Mouse (Mus musculus) left cerebral cortex, adult 2 months (tissue): Measurements from ENCODE around the gene Traf1. TPM values are rescaled to one million over a fixed set of nuclear protein-coding genes. Genes with fewer than 3 reads are reported as not detected.

Experiments
- DNase-seq, 2 experiments: peaks; one replicate each; pipeline ENCODE4 v3.0.0; 2021 to 2022; ENCODE audit warnings: low spot score in 2 of 2, mixed read lengths in 1 of 2; ENCODE audit errors: extremely low spot score in 1 of 2
- H3K27ac ChIP-seq: fragments of 200-600 bp; 2 replicates; pipeline ENCODE4 v1.8.1; 2022
- H3K4me3 ChIP-seq: fragments of 200-600 bp; 2 replicates; pipeline ENCODE4 v1.8.1; 2022
- CTCF ChIP-seq: fragments of 200-600 bp; IDR thresholded peaks from 2 replicates; pipeline ENCODE4 v1.8.1; 2022; ENCODE audit warnings: antibody characterized with exemption, mild to moderate bottlenecking, moderate library complexity
- intact Hi-C: fragments of 180-260 bp; cut with DNase I; formaldehyde crosslinking; loops from one replicate; pipeline ENCODE4 v1.15.1; 2025
- total RNA-seq, 2 experiments: library from RNA; stranded (reverse); gene quantifications; 2 replicates each; pipeline ENCODE4 v1.2.3; 2021

Gene Traf1
- total RNA-seq, 2 experiments from 2014 or later = 1.3 to 1.6 TPM

- Histone ChIP-seq H3K4me3 (peak overlapping the region; percentile 43), H3K27ac (peak overlapping the region; percentile 63)
- no peak for TF ChIP-seq CTCF
- DNase-seq = peak; percentile 95 to 97
- intact Hi-C loops = loop anchor here (2.0 kb wide), 2 partner anchors 34 to 78 kb away; partner anchors contain the start of gene Fbxw2
Observed at GRCm38 (mm10) chr2:34904849-34905542, 56.6 kb downstream of the Traf1 start.

GRCm38 (mm10) chr2:34903652-34904405 is 57.7 kb downstream of the Traf1 start:
- H3K4me3 ChIP-seq = peak overlapping the region; percentile 43; the same call in 1 of the 2 replicates

GRCm38 (mm10) chr2:34903191-34903590 is 58.4 kb downstream of the Traf1 start:
- no peak for TF ChIP-seq CTCF
- intact Hi-C loops = no loop called here
- H3K4me3 ChIP-seq = no peak overlapping the region
- DNase-seq = no peak
- H3K27ac ChIP-seq = no peak overlapping the region

More at GRCm38 (mm10) chr2:34903652-34904405, 57.7 kb downstream of the Traf1 start:
- TF ChIP-seq CTCF = no peak
- intact Hi-C loops = loop anchor here (2.0 kb wide), 2 partner anchors 33 to 77 kb away; partner anchors contain the start of gene Fbxw2
- no peak for DNase-seq
- no peak overlapping the region; the same call in 1 of the 2 replicates for H3K27ac ChIP-seq

DNA sequence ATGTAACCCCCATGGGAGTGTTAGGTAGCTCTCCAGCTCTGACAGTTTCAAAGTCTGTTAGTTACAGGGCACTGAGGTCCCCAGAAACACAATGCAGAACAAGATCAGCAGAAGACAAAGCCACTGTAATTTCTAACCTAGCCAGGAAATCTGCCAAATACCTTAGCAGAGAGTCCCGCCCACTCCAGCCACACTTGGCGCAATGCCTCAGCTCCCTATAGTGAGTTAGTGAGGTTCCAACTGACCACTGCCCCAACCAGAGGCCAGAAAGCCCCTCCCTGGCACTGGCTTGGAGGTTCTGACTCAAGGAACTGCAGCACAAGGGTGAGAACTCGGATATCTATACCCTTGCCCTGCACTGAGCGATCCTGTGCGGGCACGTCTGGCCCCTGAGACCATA is 58.8 kb downstream of the Traf1 start:
- H3K4me3 ChIP-seq = no peak overlapping the region
- no peak for DNase-seq
- intact Hi-C loops = no loop called here
- no peak overlapping the region for H3K27ac ChIP-seq
- TF ChIP-seq CTCF = no peak

GRCm38 (mm10) chr2:34901726-34902125 is 59.8 kb downstream of the Traf1 start:
- Histone ChIP-seq H3K27ac (no peak overlapping the region), H3K4me3 (no peak overlapping the region)
- no peak for DNase-seq
- no peak for TF ChIP-seq CTCF
- intact Hi-C loops = no loop called here

GRCm38 (mm10) chr2:34900412-34900811 is 61.2 kb downstream of the Traf1 start:
- DNase-seq = no peak
- Histone ChIP-seq H3K27ac (no peak overlapping the region), H3K4me3 (no peak overlapping the region)
- intact Hi-C loops = no loop called here
- TF ChIP-seq CTCF = no peak

- intact Hi-C loops = no loop called here
- no peak for DNase-seq
Observed at GRCm38 (mm10) chr2:34899682-34900081, 61.9 kb downstream of the Traf1 start.

DNA sequence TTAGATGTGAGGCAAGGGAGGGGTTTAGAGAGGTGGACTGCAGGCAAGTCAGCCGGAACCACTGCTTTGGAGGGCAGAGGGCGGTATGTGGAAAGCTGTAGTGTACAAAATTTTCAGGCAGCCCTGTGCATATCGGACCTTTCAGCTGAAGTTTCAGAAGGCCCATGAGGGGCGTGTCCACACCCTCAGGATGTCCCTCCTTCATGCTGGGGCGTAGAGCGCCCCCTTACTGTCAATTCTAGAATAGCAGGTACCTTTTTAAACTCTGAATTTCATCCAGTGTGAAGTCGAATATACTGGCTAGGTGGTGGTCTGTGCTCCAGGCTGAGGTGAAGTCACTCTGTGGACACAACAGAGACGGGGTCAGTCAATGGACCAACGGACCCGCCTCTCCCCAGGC is 63.8 kb downstream of the Traf1 start:
- Histone ChIP-seq H3K27ac (no peak overlapping the region), H3K4me3 (no peak overlapping the region)
- peak; percentile 61 for TF ChIP-seq CTCF
- intact Hi-C loops = no loop called here
- no peak for DNase-seq

More at GRCm38 (mm10) chr2:34899682-34900081, 61.9 kb downstream of the Traf1 start:
- Histone ChIP-seq H3K4me3 (no peak overlapping the region), H3K27ac (no peak overlapping the region)
- no peak for TF ChIP-seq CTCF

DNA sequence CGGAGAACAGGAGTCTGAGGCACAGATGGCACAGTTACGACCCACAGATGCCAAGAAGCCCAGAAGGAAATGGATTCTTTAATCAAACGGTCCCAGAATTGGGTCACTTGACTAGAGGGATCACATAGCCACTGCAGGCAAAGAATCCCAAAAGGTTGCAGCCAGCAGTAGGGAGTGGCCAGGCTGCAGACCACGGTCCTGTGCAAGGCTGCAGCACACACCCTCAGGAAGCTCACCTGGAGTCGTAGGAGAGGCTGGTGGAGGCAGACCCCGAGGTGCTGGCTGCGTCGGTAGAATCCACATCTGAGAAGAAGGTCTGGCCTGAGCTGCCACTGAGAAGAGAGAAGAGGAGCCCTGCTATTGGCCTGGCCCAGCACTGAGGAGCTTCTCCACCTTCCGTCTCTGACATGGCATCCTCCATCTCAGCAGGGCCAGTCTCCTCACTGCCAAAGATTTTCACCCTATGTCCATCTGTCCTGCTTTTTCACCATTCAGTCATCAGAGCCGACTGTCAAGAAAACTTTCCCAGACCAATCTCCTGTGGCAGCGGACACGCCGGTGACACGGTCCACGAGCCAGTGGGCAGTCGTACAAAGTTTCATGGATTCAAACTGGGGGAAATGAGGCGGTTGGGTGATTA is 64.6 kb downstream of the Traf1 start:
- DNase-seq = no peak
- no peak overlapping the region for H3K27ac ChIP-seq
- H3K4me3 ChIP-seq = no peak overlapping the region
- intact Hi-C loops = no loop called here
- TF ChIP-seq CTCF = no peak

GRCm38 (mm10) chr2:34895503-34896113 is 66.0 kb downstream of the Traf1 start:
- TF ChIP-seq CTCF = no peak
- intact Hi-C loops = no loop called here
- no peak for DNase-seq
- no peak overlapping the region for H3K27ac ChIP-seq
- H3K4me3 ChIP-seq = no peak overlapping the region

GRCm38 (mm10) chr2:34893950-34894349 is 67.6 kb downstream of the Traf1 start:
- intact Hi-C loops = no loop called here
- Histone ChIP-seq H3K27ac (no peak overlapping the region), H3K4me3 (no peak overlapping the region)
- no peak for TF ChIP-seq CTCF
- no peak for DNase-seq

Other genes starting within 250 kb of the Traf1 start
- gene Gapvd1, start 206.5 kb downstream of the Traf1 start, total RNA-seq = 100 to 1,000 TPM in 1 of 2 experiments, 10 to 100 TPM in 1; 99.1 to 101 TPM
- 100 to 1,000 TPM; 325 to 334 TPM for gene Hspa5, start 189.8 kb downstream of the Traf1 start, total RNA-seq
- gene Rabepk, start 161.9 kb downstream of the Traf1 start, total RNA-seq = 10 to 100 TPM; 32.0 to 34.4 TPM
- gene Fbxw2, start 135.5 kb downstream of the Traf1 start, total RNA-seq = 100 to 1,000 TPM in 1 of 2 experiments, 10 to 100 TPM in 1; 86.8 to 100 TPM
- under 1 TPM in 1 of 2 experiments, not detected in 1; 0.27 TPM for gene Gm34653, start 128.8 kb downstream of the Traf1 start, total RNA-seq
- under 1 TPM; 0.23 to 0.93 TPM for gene Cutal, start 87.4 kb downstream of the Traf1 start, total RNA-seq
- 10 to 100 TPM; 31.9 to 35.7 TPM for gene Psmd5, start 86.8 kb downstream of the Traf1 start, total RNA-seq
- 1 to 10 TPM in 1 of 2 experiments, under 1 TPM in 1; 0.84 to 1.3 TPM for gene Phf19, start 47.7 kb downstream of the Traf1 start, total RNA-seq
- gene Hc, start 99.7 kb upstream of the Traf1 start, total RNA-seq = under 1 TPM; 0.37 to 0.45 TPM
- under 1 TPM in 1 of 2 experiments, not detected in 1; 0.21 TPM for gene AI182371, start 139.8 kb upstream of the Traf1 start, total RNA-seq
- gene Cntrl, start 147.7 kb upstream of the Traf1 start, total RNA-seq = 1 to 10 TPM; 9.0 to 9.6 TPM
- gene Rab14, start 239.3 kb upstream of the Traf1 start, total RNA-seq = 100 to 1,000 TPM; 219 to 229 TPM